Comparison of ENCODE assay signal across 9 mouse cellular contexts in genomic region chr12:71147641-71148040, GRCm38 (mm10). TPM values are rescaled to one million over a fixed set of nuclear protein-coding genes. Genes with fewer than 3 reads are reported as not detected.
DNase-seq lines count a peak whose midpoint lies in the region; ATAC-seq lines count a peak whose summit lies in the region.
"Had no signal": no experiment of that assay in that cellular context is flagged by ENCODE, and none has a peak within 500 bp of the region (broad histone marks: within the 10 kb centered on the region; RNA-seq: fewer than 3 reads in every experiment).

No protein-coding gene starts in this region.

- H3K4me1 ChIP-seq in heart, embryonic 11.5 days (ENCODE audit: control insufficient read depth, insufficient read depth, low read length): no peaks in the 10 kb centered on the region

- H3K4me2 ChIP-seq in heart, embryonic 11.5 days: no peak overlapping the region

- peaks cover 16% of the 10 kb centered on the region for H3K36me3 ChIP-seq in heart, embryonic 11.5 days (ENCODE audit: control insufficient read depth, insufficient read depth, low read length)

- no peaks in the 10 kb centered on the region for H3K27me3 ChIP-seq in heart, embryonic 11.5 days (ENCODE audit: control insufficient read depth, insufficient read depth, low read length)

- H3K9me3 ChIP-seq in heart, embryonic 11.5 days (replicated peaks; ENCODE audit: control insufficient read depth, low read length): no peaks in the 10 kb centered on the region

- 74% methylated on average over 3 of the region's 3 CpGs for WGBS in heart, embryonic 11.5 days (ENCODE audit: insufficient replicate concordance)

- H3K9ac ChIP-seq in heart, embryonic 11.5 days (ENCODE audit: low read depth, low read length): no peak overlapping the region

- no peak overlapping the region for H3K4me3 ChIP-seq in heart, embryonic 11.5 days (ENCODE audit: low read depth, low read length)

- no peak overlapping the region for H3K27ac ChIP-seq in heart, embryonic 11.5 days (ENCODE audit: low read depth, low read length)

- ATAC-seq in heart, embryonic 11.5 days (replicated peaks; ENCODE audit: insufficient number of reproducible peaks, low FRiP score, low TSS enrichment): no peak

- intact Hi-C loops in heart, postnatal 10 days (cut with DNase I): no loop called here

- DNase-seq in heart, postnatal 10 days: peak; percentile 38 to 65
- DNase-seq in 416B (ENCODE audit: low read depth) (peak; percentile 66), MEL-GATA-1-ER (ENCODE audit: extremely low read depth, low read depth) (peak; percentile 21)
- peak; percentile 29 to 38 for DNase-seq in cerebellum, postnatal 4 days (ENCODE audit: low spot score in 2 of 2)
- DNase-seq in kidney, postnatal 4 days: peak; percentile 67 to 68
- DNase-seq in mesoderm, embryonic 11.5 days (ENCODE audit: low read depth, low spot score): peak; percentile 42
- DNase-seq in urinary bladder, postnatal 4 days (ENCODE audit: low spot score in 2 of 2): no peak

RNA-seq across cellular contexts. Expression of gene 2700049A03Rik, which starts 11.0 kb away (rescaled TPM):
- total RNA-seq in heart, postnatal 10 days (2021): 1 to 10 TPM; 4.0 to 4.8 TPM
- 10.2 and 15.4 TPM in 2 replicates for polyA plus RNA-seq in heart, embryonic 11.5 days (2014; fragmentation: Nextera tagmentation; extraction: Ambion mirVana)

RNA-seq across cellular contexts. Expression of gene Timm9, which starts 11.2 kb away (rescaled TPM):
- total RNA-seq in heart, postnatal 10 days (2021): 10 to 100 TPM; 41.4 to 43.5 TPM
- 107 and 118 TPM in 2 replicates for polyA plus RNA-seq in heart, embryonic 11.5 days (2014; fragmentation: Nextera tagmentation; extraction: Ambion mirVana)

RNA-seq across cellular contexts. Expression of gene Tomm20l, which starts 36.4 kb away (rescaled TPM):
- total RNA-seq in heart, postnatal 10 days (2021): 1 to 10 TPM in 1 of 2 experiments, under 1 TPM in 1; 0.50 to 1.8 TPM
- polyA plus RNA-seq in heart, embryonic 11.5 days (2014; fragmentation: Nextera tagmentation; extraction: Ambion mirVana): 0.44 and 0.63 TPM in 2 replicates
- total RNA-seq: layer of hippocampus, postnatal 14 days had no signal

Comparison
In these comparisons a context has a peak if more than half of its experiments do, and no peak if none do; other contexts are left out.
1. DNase-seq: peak in heart, postnatal 10 days (2 of 2), 416B (single experiment), MEL-GATA-1-ER (single experiment), cerebellum, postnatal 4 days (2 of 2), kidney, postnatal 4 days (2 of 2) and mesoderm, embryonic 11.5 days (single experiment); none in urinary bladder, postnatal 4 days (0 of 2).